Mouse (Mus musculus) embryonic fibroblast, embryonic 13.5 days (primary cell): ENCODE results near the gene Kcns1.

Experiments
- CTCF ChIP-seq: IDR thresholded peaks from 2 replicates; pipeline ENCODE4 v1.5.1; 2011; ENCODE audit warnings: mild to moderate bottlenecking, control low read depth, low read length, moderate library complexity, borderline replicate concordance; ENCODE audit not compliant: insufficient read depth
- POLR2A ChIP-seq: IDR thresholded peaks from 2 replicates; pipeline ENCODE4 v1.6.1; 2011; ENCODE audit warnings: low read depth, mild to moderate bottlenecking, control low read depth, low read length, moderate library complexity

GRCm38 (mm10) chr2:164170326-164170725 is 587 bp downstream of the Kcns1 start:
- no peak for TF ChIP-seq CTCF
- no peak for TF ChIP-seq POLR2A
